Mouse (Mus musculus) bone marrow macrophage, adult 2 months (primary cell): Measurements from ENCODE around the gene Rap1b. TPM values are rescaled to one million over a fixed set of nuclear protein-coding genes. Genes with fewer than 3 reads are reported as not detected.
"Not testable (repeated sequence)": the region's sequence is repeated elsewhere in the genome, so short reads cannot be mapped to it uniquely, and the experiment has no call there.

ENCODE experiments used
- H3K27ac ChIP-seq: 2 replicates; pipeline ENCODE4 v1.5.1; 2012; ENCODE audit warnings: low read depth, low read length; ENCODE audit not compliant: insufficient read depth
- H3K4me1 ChIP-seq: 2 replicates; pipeline ENCODE4 v1.6.1; 2012; ENCODE audit warnings: low read length; ENCODE audit not compliant: control insufficient read depth, insufficient read depth
- H3K4me3 ChIP-seq: 2 replicates; pipeline ENCODE4 v1.5.1; 2012; ENCODE audit warnings: mild to moderate bottlenecking, low read length, moderate library complexity; ENCODE audit not compliant: insufficient read depth
- CTCF ChIP-seq: IDR thresholded peaks from 2 replicates; pipeline ENCODE4 v1.5.1; 2012; ENCODE audit warnings: low read depth, mild to moderate bottlenecking, low read length, moderate library complexity
- POLR2A ChIP-seq: IDR thresholded peaks from 2 replicates; pipeline ENCODE4 v1.6.1; 2012; ENCODE audit warnings: mild to moderate bottlenecking, low read depth, low read length, borderline replicate concordance
- polyA plus RNA-seq: library from polyadenylated mRNA; stranded (reverse); fragments of >200 nt; gene quantifications from 2 replicates; pipeline ENCODE4 v1.2.4, GENCODE M21; 2012; ENCODE audit not compliant: missing spikeins, insufficient read depth, insufficient read length

The Rap1b gene
- polyA plus RNA-seq: 454 and 458 TPM in 2 replicates

GRCm38 (mm10) chr10:117845597-117846259 lies at the start of gene Rap1b:
Gene Rap1b (minus strand): TSS chr10:117846035.
- H3K4me3 ChIP-seq: peak within 1 kb of the TSS; percentile 89
- peaks cover 16% of the 10 kb centered on the region for H3K4me1 ChIP-seq
- peak within 1 kb of the TSS; percentile 95 for H3K27ac ChIP-seq
- TF ChIP-seq POLR2A (peak; percentile 38; the same call in 1 of the 2 replicates), CTCF (no peak)

- TF ChIP-seq POLR2A (no peak), CTCF (no peak)
- Histone ChIP-seq H3K4me3 (no peak overlapping the region), H3K27ac (no peak overlapping the region), H3K4me1 (peaks cover 38% of the 10 kb centered on the region)
Observed at GRCm38 (mm10) chr10:117895186-117895585, 49.4 kb upstream of the Rap1b start.

- TF ChIP-seq POLR2A (no peak), CTCF (no peak)
- Histone ChIP-seq H3K27ac (no peak overlapping the region), H3K4me1 (peaks cover 32% of the 10 kb centered on the region), H3K4me3 (no peak overlapping the region)
Observed at GRCm38 (mm10) chr10:117894114-117895035, 48.5 kb upstream of the Rap1b start.

- not testable (repeated sequence) for H3K4me3 ChIP-seq, H3K27ac ChIP-seq
- peaks cover 21% of the 10 kb centered on the region for H3K4me1 ChIP-seq
Observed at GRCm38 (mm10) chr10:117893128-117893527, 47.3 kb upstream of the Rap1b start.

GRCm38 (mm10) chr10:117891327-117891726 lies 45.5 kb upstream of the Rap1b start:
- H3K4me3 ChIP-seq: no peak overlapping the region
- H3K4me1 ChIP-seq: peaks cover 6% of the 10 kb centered on the region
- TF ChIP-seq CTCF: no peak
- TF ChIP-seq POLR2A: no peak
- H3K27ac ChIP-seq: no peak overlapping the region

- TF ChIP-seq CTCF (no peak), POLR2A (no peak)
- 0 out of 2 replicates have a peak, but pooled peaks cover 3% of the 10 kb centered on the region for H3K4me1 ChIP-seq
- H3K4me3 ChIP-seq: no peak overlapping the region
- H3K27ac ChIP-seq: no peak overlapping the region
Observed at GRCm38 (mm10) chr10:117888822-117889221, 43.0 kb upstream of the Rap1b start.

- no peak overlapping the region for H3K4me3 ChIP-seq
- TF ChIP-seq POLR2A: no peak
- no peak for TF ChIP-seq CTCF
- H3K4me1 ChIP-seq: no peaks in the 10 kb centered on the region
- H3K27ac ChIP-seq: no peak overlapping the region
Observed at GRCm38 (mm10) chr10:117885358-117885757, 39.5 kb upstream of the Rap1b start.

GRCm38 (mm10) chr10:117884760-117885159 lies 38.9 kb upstream of the Rap1b start:
- Histone ChIP-seq H3K4me1 (no peaks in the 10 kb centered on the region), H3K4me3 (no peak overlapping the region), H3K27ac (no peak overlapping the region)
- no peak for TF ChIP-seq CTCF
- TF ChIP-seq POLR2A: no peak

- no peak overlapping the region for H3K4me3 ChIP-seq
- H3K27ac ChIP-seq: no peak overlapping the region
- no peak for TF ChIP-seq CTCF
- no peak for TF ChIP-seq POLR2A
- peaks cover 4% of the 10 kb centered on the region; the same call in 1 of the 2 replicates for H3K4me1 ChIP-seq
Observed at GRCm38 (mm10) chr10:117883438-117883837, 37.6 kb upstream of the Rap1b start.

GRCm38 (mm10) chr10:117878628-117879027 lies 32.8 kb upstream of the Rap1b start:
- H3K4me1 ChIP-seq: peaks cover 15% of the 10 kb centered on the region
- H3K27ac ChIP-seq: no peak overlapping the region
- H3K4me3 ChIP-seq: no peak overlapping the region
- TF ChIP-seq CTCF (no peak), POLR2A (no peak)
